Mouse (Mus musculus) gastrocnemius, adult 2 months (tissue): ENCODE data around the gene Hmgcs2. TPM values are rescaled to one million over a fixed set of nuclear protein-coding genes. Genes with fewer than 3 reads are reported as not detected.

Experiments used
- DNase-seq: peaks from one replicate; pipeline ENCODE4 v3.0.0; 2022
- H3K27ac ChIP-seq: fragments of 200-600 bp; 2 replicates; pipeline ENCODE4 v1.8.1; 2022; ENCODE audit warnings: mild to moderate bottlenecking
- H3K4me3 ChIP-seq: fragments of 200-600 bp; 2 replicates; pipeline ENCODE4 v1.8.1; 2022; ENCODE audit warnings: mild to moderate bottlenecking, moderate library complexity
- CTCF ChIP-seq: fragments of 200-600 bp; IDR thresholded peaks from 2 replicates; pipeline ENCODE4 v1.8.1; 2022; ENCODE audit warnings: antibody characterized with exemption, mild to moderate bottlenecking, moderate library complexity
- intact Hi-C: fragments of 180-260 bp; cut with DNase I; formaldehyde crosslinking; loops from one replicate; pipeline ENCODE4 v1.15.1; 2025
- total RNA-seq, 2 experiments: library from RNA; stranded (reverse); gene quantifications; 2 replicates each; pipeline ENCODE4 v1.2.3; 2021

Gene Hmgcs2
- total RNA-seq, 2 experiments from 2014 or later, result 0.56 to 0.71 TPM

DNA sequence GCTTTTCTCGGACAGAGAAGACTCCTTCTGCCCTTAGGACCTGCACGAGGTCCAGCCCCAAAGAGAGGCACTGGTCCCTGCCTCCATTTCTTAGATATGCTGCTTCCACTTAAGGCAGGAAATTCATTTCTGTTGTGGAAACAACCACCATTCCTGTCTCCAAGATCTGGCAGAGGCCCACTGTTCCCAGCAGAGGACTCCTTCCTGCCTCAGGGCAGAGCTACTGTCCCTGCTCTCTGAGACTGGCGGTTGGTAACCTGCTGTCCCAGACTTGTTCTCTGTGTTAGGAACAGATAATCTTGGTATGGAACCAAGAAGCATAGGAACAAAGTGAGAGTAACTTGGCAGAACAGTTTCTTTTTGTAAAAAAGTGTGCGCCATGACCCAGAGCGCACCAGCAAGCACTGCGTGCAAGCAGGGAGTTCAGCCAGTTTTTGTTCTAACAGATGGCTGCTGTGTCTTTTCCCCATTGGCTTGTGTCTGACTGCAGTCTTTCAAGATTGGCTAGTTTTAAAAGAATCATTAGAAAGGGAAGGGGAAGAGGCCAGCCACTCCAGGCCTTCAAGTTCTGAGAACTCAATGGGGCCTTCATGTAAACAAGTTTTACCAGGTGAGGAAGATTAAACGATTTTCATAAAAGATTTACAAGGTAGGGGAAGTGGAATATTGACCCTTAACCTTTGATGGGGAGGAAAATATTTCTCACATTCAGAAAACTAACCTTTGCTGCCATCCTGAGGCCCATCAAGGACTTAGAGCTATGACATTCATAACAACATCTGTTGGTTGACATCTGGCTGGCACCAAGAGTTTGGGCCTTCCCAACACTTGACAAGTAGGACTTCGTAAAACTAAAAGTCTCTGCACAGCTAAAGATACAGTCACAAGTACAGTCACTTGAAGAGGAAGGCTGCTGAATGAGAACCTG is 25.3 kb upstream of the Hmgcs2 start:
- H3K27ac ChIP-seq, result no peak overlapping the region
- DNase-seq, result no peak
- TF ChIP-seq CTCF, result no peak

DNA sequence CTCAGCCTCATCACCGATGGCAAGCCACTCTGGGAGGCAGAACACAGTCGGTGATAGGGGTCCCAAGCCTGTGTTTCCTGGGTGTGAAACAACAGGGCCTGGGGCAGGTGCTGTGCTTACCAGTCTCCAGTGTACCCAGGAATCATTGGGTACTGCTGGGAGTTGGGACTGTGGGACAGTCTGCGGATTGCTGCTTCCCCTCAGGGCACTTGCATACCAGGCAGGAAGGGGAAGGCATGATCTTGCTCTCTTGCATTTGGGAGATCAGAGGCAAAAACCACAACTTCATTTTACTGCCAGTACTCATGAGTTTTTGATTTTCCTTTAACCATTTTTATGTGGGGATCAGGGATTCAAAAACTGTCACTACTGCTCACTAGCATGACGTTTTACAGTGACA is 21.5 kb upstream of the Hmgcs2 start:
- no peak for TF ChIP-seq CTCF
- Histone ChIP-seq H3K27ac (peak overlapping the region; percentile 44; the same call in 1 of the 2 replicates), H3K4me3 (no peak overlapping the region)
- intact Hi-C loops, result no loop called here
- no peak for DNase-seq

More for the DNA sequence above, 25.3 kb upstream of the Hmgcs2 start:
- H3K4me3 ChIP-seq, result no peak overlapping the region
- intact Hi-C loops, result no loop called here

DNA sequence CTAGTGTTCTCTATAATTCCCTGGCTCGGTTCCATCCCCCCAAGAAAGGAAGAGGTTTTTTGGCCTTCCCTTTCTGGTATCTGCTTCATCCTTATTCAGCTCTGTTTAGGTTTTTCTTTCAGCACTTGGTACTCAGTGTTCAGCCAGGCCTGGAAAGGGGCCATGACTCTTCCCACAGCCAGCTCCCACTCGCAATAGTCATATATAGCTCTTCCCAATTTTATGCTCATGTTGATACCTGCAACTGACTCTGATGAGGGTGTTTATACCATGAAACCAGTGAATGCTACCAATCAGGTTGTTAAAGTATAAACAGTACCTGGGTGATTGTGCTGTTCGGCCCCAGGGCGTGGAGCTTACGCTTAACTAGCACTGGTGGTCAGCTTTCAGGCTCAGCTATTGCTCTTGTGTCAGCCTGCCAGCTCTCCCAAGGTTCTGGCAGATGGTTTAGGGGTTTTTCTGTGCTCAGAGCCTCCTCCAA is 20.9 kb upstream of the Hmgcs2 start:
- peak; percentile 69 for DNase-seq
- no peak for TF ChIP-seq CTCF

DNA sequence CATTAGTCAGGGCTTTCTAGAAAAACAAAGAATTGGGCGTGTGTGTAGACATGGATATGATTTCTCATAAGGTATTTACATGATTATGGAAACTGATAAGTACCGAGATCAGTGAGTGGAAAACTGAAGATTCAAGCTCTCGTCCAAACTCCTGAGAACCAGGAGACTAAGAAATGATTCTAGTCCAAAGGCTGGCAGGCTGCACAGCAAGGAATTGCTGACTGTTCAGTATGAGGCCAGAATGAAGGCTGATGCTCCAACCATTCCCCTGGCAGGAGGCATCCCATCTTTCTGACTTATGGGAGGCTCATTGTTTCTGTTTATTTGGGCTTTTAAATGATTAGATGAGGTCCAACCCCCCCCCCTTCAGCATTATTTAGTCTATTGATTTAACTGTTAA is 19.7 kb upstream of the Hmgcs2 start:
- intact Hi-C loops, result no loop called here
- no peak for DNase-seq
- no peak overlapping the region for H3K4me3 ChIP-seq
- no peak overlapping the region for H3K27ac ChIP-seq
- TF ChIP-seq CTCF, result no peak

More for the DNA sequence above, 20.9 kb upstream of the Hmgcs2 start:
- intact Hi-C loops, result no loop called here
- H3K27ac ChIP-seq, result peak overlapping the region; percentile 44
- no peak overlapping the region for H3K4me3 ChIP-seq

DNA sequence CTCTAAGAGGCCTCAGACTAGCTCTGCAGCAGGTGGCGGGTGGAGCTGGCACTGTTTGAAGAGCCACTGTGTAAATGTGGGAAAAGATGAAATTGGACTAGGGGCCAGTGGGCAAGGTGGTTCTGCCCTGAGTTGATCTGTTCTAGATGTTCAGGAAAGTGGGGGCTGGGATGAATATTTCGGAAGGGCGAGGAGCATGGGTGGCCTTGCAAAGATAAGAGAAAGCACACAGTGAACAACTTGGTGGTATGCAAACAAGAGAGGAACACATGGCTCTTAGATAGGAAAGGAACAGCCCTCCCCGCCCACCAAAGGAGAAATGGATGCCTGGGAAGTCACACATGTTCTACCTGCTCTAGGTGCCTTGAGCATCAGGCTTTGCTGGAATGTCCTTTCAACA is 18.8 kb upstream of the Hmgcs2 start:
- Histone ChIP-seq H3K27ac (no peak overlapping the region), H3K4me3 (no peak overlapping the region)
- TF ChIP-seq CTCF, result no peak
- intact Hi-C loops, result no loop called here
- no peak for DNase-seq

DNA sequence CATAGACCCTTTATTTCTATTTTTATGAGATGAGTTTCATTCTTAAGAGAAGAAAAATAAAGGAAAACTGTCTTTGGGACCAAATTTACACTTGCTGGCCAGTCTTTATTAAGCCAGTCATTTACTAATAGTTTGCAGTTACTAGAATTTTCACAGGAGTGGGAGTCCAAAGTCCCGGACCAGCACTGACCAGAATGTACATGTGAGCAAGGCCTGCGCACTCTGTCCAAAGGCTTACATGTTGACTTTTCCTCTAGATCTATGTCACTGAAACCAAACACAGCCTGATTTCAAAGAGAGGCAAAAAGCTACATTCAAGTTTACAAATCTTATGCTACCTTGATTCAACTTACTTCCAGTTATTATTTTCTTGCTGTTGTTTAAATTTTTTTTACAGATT is 18.1 kb upstream of the Hmgcs2 start:
- Histone ChIP-seq H3K27ac (no peak overlapping the region), H3K4me3 (no peak overlapping the region)
- no peak for DNase-seq
- no peak for TF ChIP-seq CTCF
- intact Hi-C loops, result no loop called here

DNA sequence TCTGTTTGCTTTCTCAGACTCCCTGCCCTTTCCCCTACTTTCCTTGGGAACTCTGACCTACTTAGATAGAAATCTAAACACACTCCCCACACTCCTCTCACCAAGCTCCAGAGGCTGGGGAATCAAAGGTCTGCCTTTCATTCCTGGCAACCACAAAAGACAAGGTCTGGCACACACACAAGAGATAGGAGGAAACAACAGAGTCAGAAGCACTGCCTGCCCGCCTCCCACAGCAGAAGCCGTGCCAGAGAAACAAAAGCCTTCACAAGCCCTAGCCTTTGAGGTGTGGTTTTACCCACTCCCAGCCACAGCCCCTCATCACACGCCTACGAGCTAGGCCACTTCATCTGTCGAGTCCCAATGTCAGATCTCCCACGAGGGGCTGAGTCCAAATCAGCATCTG is 13.0 kb upstream of the Hmgcs2 start:
- TF ChIP-seq CTCF, result no peak

DNA sequence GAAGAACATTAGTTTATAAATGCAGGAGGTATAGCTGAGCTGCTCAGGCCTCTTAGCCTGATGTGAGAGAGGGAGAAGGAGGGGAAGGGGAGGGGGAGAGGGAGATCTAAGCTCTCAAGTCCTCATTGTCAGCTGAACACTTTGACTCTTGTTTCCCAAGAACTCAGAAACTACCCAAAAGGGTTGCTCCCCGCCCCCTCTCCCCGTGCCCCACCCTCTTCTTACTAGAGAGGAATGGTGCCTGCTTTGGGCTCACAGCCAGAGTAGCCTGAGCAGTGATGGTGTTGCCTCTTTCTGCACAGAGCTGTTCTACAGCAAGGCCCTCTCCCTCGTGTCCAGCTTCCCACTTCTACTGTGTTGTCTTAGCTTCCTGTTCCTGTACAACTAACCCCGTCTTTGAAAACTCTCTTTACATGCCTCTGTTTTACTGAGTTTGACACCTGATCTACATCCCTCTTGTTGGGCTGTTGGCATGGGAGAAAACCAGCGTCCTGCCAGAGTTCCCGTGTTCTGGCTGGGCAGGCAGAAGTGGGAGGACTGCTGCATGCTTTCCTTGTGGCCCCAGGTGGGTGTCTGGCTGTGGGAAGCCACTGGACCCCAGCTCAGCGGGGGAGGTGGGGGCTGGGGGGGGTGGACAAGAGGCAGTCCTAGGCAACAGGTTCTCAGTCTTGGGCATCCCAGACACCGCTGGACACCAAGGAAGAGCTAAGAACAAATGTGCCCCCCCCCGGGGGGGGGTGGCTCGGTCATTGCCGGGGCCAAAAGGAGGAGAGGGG is 6.4 kb upstream of the Hmgcs2 start:
- TF ChIP-seq CTCF, result no peak
- no peak overlapping the region for H3K27ac ChIP-seq
- H3K4me3 ChIP-seq, result no peak overlapping the region
- DNase-seq, result no peak
- intact Hi-C loops, result no loop called here

More for the DNA sequence above, 13.0 kb upstream of the Hmgcs2 start:
- H3K27ac ChIP-seq, result no peak overlapping the region
- no peak for DNase-seq
- intact Hi-C loops, result no loop called here
- no peak overlapping the region for H3K4me3 ChIP-seq

DNA sequence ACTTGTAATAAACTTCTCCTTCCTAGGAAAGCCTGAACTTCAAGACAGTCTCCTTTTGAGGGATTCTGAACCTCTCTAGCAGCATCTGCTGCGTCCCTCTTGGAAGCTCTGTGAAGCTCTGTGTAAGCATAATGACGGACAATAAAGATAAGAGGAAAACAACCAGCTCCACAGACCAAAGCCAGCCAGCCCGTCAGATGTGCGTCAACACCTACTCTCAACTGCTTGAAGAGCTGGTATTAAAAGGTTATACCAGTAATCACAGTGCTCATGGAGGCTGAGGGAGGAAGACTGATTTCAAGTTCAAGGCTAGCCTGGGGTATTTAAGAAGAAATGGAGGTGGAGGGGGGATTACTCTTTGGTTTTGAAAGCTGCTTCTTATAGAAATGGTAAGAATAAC is 553 bp upstream of the Hmgcs2 start:
- intact Hi-C loops, result no loop called here
- no peak overlapping the region for H3K4me3 ChIP-seq

DNA sequence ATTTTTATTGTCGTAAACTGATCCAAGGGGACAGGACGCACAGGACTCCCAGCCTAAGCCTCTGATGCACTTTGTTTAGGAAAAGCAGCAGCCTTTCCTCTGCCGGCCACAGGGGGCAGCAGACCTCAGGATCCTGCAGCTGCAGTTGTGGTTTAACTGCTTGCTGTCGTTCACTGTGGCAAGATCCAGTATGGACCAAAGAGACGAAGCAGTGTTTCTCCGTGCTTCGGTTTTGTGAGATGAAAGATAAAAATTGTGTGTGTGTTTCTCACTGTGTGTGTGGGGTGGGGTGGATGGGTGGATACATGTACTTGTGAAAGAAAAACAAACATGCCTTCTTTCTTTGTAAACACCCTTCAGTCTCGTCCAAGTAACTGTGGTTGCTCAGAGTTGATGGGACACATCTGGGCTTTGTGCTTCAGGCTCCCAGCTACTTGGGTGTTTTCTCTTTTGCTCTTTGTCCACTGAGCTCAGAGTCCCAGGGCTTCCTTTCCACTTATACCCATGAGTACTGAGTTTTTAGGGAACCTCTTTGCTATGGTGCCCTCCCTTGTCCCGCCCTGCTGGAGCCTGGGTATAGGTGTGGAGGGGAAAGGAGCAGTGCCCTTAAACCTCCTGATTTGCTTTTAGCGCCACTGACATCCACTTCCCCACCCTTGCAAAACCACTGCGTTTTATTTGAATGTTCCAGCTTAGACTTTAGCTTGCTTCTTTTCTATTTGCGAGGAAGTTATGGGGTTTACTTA is 871 bp downstream of the Hmgcs2 start:
- DNase-seq, result peak; percentile 66
- Histone ChIP-seq H3K27ac (peak overlapping the region; percentile 9), H3K4me3 (peak overlapping the region; percentile 51)
- intact Hi-C loops, result no loop called here
- peak; percentile 94; the same call in 1 of the 2 replicates for TF ChIP-seq CTCF

More for the DNA sequence above, 553 bp upstream of the Hmgcs2 start:
- no peak overlapping the region for H3K27ac ChIP-seq
- no peak for DNase-seq
- TF ChIP-seq CTCF, result no peak

DNA sequence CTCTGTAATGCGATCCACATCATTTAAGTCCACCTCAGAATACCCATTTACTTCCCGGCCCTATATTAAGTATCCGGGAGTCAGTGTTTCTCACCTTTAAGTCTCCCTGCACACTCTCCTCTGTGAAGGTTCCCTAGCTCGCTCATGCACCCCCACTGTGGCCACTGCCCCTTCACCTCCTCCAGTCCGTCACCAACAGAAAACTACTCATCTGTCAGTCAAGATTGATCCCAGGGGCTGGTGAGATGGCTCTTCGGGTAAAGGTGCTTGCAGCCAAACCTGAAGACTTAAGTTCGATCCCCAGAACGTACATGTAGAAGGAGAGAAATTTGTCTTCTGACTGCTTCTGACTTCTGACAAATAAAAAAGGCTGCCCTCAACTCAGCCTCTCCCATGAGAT is 2.2 kb downstream of the Hmgcs2 start:
- TF ChIP-seq CTCF, result no peak
- intact Hi-C loops, result no loop called here
- Histone ChIP-seq H3K4me3 (no peak overlapping the region), H3K27ac (no peak overlapping the region)
- DNase-seq, result no peak

DNA sequence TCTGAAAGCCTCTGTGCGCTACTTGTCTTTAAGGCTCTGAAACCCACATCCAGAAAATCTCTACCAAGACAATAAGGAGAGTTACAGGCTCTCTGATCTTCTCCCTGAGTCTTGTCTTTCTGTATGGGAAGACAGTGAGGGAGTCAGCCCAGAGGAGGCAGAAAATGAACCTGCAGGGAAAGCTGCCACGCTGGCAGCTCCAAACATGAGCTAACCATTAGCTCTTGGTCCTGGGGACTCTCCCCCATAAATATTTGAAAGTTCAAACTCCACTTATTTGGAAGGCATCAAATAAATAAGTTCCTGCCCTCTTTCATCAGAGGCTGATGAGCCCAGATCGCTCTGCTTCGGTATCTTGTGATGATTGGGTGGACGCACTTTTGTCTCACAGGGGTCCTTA is 3.0 kb downstream of the Hmgcs2 start:
- intact Hi-C loops, result no loop called here
- DNase-seq, result no peak

More for the DNA sequence above, 3.0 kb downstream of the Hmgcs2 start:
- Histone ChIP-seq H3K4me3 (no peak overlapping the region), H3K27ac (no peak overlapping the region)
- no peak for TF ChIP-seq CTCF
